Mouse (Mus musculus) right cerebral cortex, postnatal 36 days (tissue): Measurements from ENCODE around the gene Mettl9.
"Not testable (repeated sequence)": the region's sequence is repeated elsewhere in the genome, so short reads cannot be mapped to it uniquely, and the experiment has no call there.

Source experiments
- DNase-seq, 2 experiments: peaks; one replicate each; pipeline ENCODE4 v3.0.0; 2022; ENCODE audit warnings: low spot score in 2 of 2, mixed read lengths in 1 of 2

Mettl9 gene

DNA sequence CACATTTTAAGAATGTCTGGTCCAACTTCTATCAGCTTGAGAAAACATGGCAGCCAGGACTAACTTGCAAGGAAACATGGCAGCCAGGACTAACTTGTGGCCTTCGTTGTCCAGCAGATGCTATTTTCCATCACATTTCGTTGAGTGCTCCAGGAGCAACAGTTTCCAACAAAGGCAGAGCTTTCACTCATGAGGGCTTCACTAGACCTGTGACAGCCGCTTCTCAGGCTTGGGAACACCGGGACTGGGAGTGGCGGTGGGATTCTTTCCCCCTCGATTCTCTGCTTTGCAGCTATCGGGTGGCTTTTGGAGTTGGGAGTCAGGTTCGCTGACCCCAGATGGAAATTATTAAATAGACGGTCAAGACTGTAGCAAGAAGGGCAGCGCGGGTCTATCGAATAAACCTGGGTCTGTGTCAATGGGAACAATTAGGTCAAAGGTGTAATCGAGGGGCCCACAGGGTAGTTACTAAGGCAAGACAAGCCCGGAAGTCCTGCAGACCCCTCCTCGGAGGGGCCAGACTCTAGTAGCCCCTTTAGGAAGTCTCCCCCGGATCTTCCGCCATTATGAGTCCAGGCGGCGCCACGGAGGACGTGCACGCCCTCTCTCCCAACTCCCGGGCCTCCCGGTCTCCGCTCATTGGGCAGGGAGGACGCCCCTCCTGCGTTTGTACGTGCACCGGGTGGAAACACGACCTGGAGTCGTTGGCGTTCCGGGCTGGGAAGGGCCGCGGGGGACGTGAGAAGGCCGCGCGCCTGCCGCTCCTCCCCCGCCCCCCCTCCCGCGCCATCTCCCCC lies at the start of gene Mettl9:
Gene Mettl9, plus strand, starts transcription at position 590 of the 797 bp plus-strand sequence.
- DNase-seq, result peak; percentile 85

DNA sequence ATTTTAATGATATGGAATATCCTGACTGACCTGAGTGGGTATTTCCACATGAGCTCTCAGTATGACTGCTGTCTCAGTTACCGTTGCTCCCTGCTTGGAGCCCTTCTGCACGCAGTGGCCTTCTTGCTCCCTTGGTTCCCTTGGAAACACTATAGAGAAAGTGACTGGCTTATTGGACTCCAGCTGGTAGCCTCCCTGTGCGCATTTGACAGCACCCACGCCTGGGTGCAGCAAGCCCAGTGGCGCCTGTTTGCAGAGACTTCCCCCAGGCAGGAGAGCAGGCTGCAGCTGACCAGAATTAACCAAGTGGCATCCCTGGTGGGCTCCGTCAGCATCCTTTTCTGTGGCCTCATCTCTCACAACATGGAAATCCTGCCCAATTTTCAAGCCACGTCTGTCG lies 43.1 kb upstream of the Mettl9 start:
- peak in 1 of 2 experiments; percentile 2 for DNase-seq

DNA sequence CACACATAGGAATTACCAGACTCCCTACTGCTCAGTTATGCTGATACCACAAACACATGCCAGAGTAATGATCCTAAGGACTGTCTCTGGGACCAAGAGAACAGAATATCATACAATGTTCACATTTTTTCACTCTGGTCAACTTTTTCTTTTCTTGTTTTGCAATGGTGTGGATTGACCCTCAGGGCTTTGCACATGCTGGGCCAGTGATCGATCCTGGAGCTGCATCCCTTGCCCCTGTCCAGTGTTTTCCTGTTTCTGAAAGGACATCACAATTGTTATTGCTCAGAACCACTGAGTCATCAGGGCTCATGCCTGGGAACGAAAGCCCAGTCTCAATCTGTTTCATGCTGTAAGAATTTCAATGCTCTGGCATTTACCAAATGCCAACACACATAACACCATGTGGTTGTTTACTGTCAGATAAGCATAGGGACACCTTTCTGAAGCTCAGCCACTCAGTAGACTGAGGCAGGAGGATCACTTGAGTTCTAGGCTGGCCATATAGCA lies 35.2 kb upstream of the Mettl9 start:
- no peak for DNase-seq

DNA sequence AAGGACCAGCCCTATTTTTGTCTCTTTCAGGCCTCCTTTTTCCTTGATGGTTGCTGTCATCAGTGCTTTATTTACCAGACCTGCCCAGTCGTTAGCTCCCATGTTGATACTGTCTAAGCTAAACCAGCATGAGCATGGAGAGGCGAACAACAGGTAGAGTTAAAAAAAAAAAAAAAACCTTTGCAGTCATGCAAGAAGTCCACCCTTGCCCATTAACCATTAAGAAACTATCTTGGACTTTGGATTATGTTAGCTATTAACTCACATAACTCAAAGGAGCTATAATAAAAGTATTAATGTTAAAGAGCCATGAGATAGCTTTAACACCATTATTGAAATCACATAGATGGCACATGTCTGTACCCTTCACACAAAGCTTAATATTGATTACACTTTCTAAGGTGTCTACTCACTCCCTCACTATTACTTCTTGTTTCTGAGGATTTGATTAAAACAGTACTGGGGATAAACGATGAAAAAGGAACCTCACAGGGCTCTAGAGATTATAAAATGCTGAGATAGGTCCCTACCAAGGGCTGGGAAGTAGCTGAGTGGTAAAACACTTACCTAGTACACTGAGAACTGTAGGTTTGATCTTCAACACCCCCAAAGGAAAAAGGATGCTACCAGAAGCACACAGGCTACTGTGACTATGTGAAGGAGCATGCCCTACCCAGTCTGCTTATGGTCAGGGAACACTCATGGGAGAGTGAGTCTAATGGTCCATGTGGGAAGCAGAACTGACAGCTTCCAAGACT lies 34.0 kb upstream of the Mettl9 start:
- no peak for DNase-seq

DNA sequence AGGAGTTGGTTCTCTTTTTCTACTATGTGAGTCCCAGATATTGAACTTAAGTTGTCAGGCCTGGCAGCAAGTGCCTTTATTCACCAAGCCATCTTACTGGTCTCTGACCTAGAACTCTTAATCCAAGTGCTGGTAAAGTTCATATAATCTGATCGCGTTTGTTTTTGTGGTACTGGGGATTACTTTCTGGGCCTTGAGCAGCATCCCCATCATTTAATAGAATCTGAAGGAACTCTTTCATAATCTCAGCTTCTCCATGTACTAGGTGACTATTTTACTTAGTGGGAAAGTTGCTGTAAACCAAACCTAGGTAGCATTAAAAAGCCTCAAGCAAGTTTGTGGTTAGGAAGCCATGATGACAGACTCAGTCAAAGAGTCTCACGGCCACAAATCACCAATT lies 32.4 kb upstream of the Mettl9 start:
- DNase-seq, result no peak

DNA sequence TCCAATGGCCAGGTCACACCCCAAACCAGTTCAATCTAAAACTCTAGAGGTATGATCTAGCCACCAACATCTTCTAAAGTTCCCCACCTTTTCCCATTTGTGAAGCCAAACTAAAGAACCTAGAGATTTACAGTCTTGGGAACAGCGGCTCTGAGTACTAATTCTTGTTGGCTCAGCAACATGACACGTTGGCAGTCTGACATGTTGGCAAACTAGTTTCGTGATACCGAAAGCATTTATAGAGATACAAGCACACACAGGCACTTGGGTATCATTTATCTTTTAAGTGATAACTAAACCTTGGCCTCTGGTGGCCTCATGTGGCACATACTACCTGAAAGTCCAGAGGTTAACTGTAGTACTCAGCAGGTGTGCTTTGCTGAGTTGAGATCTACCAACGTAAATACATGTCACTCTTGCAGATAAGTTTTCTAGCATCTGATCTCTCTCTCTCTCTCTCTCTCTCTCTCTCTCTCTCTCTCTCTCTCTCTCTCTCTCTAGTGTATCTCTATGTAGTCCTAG lies 31.8 kb upstream of the Mettl9 start:
- no peak for DNase-seq

DNA sequence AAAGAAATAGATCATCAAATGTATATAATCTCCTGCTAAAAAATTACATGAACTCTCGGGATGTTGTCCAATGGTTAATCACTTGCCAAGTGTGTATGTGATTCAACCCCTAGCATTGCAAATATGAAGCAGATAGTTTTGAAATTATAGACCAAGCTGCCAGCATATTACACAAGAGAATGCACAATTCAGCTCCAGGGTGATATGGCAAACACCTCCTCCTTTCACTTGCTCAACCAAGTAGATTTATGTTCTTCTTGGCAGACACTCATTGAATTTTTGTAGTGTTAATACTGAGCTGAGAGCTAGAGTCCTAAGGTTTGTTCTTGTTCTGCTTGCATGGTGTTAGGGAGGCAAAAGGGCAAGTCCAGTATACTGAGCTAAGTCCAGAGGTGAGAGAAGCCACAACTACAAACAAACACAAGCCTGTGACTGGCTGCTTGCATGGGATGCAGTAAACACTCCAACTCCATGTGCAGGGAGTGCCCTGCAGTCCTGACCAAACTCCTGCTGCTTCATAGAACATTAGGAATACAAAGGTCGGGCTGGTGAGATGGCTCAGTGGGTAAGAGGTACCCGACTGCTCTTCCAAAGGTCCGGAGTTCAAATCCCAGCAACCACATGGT lies 30.3 kb upstream of the Mettl9 start:
- no peak for DNase-seq

DNA sequence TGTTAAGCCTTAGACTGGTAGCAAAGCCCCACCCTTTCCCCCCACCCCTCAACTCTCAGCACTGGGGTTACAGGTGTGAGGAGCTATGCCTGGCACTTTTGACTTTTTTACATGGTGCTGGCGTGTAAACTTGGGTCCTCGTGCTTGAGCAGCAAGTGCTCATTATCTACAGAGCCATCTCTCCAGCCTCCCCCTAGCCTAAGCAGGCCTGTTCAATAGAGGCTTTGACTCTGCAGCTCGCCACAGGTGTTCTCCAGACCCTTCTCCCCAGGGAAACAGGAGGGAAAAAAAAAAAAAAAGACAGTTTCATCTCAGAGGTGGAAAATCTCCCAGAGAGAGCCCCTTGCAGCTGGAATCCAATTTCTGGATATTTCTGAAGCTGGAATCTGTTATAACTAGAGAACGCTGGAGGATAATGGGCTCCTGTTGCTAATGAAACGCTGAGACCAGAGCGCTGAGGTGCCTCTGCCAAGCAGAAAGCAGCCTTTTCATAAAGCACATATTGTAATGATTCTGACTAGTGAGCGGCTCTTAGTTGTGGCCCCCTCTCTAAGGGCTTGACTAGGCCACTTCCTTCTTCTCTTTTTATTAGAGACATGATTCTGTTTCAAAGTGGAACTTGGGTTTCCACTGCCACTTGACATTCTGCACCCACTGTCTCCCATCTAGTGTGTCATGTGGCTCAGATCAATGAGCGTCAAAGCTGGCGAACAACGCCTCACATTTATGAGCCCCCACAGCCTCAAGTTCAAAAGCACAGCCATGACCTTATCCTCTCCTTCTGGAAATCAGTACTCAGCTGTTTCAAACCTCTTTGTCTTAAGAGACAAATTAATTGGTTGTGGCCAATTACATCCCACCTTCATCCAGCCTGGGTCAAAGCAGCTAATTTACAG lies 22.2 kb upstream of the Mettl9 start:
- no peak for DNase-seq

DNA sequence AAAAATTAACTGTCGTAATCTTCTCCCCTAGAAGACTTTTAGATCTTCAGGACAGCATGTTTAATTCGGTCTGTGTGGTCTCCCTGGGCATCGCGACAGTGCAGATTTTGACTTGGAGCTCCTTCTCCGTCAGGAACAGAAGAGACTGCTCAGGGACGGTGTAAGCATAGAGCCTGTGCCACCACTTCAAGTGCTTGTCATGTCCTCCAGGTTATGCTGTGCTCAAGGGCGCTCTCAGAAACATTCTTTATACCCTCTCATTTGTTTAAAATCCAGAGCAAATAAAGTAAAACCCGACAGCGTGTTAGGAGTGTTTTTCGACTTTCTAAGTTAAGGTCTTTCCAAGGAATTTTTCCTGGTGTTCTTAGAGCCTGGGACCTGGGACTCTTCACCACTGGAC lies 19.8 kb upstream of the Mettl9 start:
- DNase-seq, result no peak

DNA sequence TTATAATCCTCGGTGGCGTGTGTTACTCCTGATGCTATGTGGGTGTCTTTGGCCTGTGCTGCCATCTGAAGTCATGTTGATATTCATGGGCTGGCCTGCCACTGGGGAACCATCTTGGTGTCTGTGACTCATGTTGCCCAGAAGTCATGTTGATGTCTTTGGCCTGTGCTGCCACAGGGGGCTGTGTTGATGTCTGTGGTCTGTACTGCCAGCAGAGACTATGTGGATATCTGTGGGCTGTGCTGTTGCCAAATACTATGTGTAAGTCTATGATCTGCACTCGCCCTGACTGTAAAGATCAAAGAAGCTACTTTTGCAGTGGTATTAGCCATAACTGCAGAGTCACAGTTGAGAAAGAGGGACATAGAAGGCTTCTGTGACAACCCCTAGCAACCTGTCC lies 15.5 kb upstream of the Mettl9 start:
- no peak for DNase-seq

DNA sequence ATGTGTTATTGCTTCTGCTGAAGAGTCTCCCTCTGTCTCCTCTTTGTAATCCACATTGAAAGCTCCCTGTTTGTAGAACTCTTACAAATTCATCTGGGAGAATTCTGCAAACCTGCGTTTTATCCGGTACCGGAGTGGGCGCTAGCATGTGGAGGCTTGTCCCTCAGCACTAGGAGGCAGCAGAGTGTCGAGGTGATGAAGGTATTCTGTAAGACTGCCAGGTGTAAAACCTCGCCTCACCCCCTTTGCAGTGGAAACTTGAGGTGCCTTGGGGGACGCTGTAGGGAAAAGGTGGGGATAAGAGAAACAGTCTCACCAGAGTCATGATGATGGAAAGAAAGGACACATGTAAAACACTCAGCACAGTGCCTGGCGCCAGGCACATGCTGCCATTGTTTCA lies 14.0 kb upstream of the Mettl9 start:
- DNase-seq, result peak in 1 of 2 experiments; percentile 4

DNA sequence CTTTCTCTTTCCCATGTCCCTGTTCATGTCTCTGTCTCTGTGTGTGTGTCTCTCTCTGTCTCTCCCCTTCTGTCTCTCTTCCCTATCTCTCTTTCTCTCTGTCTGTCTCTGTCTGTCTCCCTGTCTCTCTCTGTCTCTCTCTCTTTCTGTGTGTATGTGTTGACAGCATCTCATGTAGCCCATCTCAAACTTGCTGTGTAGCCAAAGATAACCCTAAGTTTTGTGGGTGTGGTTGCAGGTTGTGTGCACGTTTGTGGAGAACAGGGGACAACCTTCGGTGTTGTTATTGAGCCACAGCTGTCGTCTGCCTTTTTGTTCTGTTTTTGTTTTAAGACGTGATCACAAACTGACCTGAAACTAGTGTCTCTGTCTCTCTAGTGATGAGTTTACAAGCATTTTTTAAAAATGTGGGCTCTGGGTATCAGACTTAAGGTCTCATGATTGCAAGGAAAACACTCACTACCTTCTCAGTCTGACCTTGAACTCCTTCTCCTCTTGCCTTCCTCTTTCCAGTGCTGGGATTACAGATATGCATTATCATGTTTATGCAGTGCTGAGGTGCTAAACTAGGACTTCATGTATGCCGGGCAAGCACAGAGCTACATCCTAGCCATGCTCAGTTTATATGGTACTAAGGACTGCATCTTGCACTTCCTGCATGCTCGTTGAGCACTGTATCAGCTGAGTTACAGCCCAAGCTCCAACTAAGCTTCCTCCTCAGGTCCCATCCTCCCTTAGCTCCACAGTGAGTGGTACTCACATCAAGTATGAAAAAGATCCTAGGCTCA lies 8.8 kb upstream of the Mettl9 start:
- no peak for DNase-seq

DNA sequence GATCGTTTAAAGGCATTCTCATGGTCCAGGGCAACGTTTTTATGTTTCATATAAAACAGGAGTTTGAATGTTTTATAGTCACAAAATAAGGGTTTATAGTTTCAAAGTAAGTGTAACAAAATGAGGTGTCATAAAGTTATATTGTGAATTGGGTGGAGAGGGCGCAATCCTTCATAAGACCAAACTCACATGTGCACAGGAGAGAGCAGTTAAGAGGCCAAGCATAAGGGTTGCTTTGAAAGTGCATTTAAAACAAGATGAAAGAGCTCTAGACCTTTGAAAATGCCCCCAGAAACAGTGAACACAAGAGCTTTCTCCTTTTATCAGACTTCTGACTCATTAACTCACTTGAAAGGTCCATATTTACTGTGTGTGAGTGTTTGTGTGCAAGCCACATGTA lies 7.9 kb upstream of the Mettl9 start:
- DNase-seq, result no peak

DNA sequence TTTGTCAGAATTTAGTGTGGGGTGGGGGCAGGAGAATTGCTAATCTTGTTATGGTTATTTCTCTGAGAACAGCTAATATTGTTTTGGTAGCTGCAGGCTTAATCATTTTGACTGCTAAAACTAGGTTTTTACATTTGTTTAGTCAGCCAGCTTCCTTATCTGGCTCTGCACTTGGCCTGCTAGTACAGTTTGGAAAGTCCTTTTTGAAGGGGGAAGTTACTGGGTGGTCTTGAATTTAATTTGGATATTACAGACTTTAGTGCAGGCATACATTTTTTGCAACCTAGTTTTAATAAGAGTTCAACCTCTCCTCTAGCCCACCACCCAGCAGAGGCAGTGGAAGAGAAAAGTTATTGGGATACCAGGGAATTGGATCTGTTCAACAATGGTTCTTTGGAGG lies 4.3 kb upstream of the Mettl9 start:
- DNase-seq, result not testable (repeated sequence)

DNA sequence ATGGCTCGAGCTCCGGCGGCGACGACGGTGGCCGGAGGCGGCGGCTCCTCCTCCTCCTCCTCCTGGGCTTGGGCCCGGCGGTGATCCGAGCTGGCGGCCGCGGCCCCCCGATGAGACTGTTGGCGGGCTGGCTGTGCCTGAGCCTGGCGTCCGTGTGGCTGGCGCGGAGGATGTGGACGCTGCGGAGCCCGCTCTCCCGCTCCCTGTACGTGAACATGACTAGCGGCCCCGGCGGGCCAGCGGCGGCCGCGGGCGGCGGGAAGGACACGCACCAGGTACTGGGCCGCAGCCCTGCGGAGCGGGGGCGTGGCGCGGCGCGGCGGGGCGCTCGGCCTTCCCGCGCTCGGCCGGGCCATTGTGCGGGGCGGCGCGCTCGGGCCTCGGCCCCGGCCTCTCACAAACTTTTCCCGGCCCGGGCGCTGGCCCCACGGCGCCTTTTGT lies 476 bp downstream of the Mettl9 start:
- peak in 1 of 2 experiments; percentile 38 for DNase-seq

DNA sequence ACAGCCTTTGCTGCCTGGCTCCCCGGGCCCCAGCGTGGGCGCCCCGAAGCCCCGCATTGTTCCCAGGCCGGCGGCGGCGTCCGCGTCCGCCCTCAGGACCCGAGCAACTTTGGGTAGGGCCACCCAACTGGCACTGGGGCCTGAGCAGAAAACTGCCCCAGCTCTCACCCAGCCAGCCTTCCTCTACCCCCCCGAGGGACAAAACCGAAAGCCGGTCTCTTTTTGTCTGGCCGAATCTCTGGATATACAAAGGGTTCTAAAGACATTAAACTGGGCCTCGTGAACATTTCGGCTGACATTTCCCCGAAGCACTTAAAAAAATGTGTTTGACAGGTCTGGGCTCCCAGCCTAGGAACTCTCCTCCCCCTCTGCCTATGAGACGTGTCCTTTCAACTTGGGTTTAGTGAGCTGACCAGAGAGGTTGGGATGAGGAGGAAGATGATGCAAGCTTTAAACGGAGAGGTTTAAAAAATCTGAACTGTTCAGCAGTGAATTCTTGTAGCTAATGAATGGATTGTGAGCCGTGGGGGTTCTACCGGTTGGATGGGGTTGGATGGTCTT lies 996 bp downstream of the Mettl9 start:
- peak in 1 of 2 experiments; percentile 9 for DNase-seq

DNA sequence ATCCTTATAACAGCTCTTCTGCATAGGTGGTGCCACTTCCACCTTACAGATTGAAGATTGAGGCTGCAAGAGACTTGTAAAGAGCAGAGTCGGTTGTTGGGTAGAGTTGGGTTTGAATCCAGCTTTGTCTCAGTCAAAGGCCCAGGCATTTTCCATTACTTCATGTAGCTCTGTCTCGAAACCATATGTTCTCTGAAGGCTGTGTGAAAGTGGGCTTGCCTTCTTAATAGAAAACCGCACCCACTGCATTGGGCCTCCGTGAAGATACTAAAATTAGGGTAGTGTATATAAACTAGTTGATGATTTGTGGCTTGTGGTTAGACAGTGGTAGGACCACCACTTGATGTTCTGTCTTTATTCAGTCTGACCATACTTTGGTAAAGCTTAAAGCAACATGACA lies 6.3 kb downstream of the Mettl9 start:
- no peak for DNase-seq

DNA sequence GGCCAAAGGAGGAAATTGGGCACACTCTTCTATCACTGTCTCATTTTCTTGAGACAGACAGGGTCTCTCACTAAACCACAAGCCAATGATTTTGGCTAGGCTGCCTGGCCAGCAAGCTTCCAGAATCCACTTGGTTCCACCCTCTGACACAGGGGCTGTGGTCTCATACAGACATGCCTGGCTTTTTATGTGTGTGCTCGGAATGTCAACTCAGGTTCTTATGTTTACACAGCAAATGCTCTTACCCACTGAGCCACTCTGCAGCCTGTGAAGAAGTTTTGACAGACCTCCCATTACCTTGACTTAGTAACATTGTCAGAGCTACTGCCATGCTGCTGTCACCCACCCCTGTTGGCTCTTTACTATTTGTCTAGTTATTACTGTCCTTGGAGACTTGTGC lies 7.7 kb downstream of the Mettl9 start:
- no peak for DNase-seq

DNA sequence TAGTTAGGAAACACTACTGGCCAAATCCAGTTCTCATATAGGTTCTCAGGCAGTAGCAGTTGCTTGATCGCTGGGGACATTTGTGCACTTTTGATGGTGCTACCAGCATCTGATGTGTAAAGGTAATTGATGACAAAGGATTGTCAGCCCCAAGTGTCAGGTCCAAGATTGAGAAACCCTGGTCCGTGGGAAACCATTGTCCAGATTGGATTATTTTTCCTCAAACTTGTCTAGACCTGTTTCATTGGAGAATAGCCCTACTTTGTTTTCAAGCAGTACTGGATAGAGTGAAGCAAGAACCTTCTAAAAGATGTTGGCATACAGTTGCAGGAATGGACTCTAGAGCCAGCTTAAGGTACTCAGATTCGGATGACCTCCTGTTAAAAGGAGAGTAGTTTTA lies 8.8 kb downstream of the Mettl9 start:
- no peak for DNase-seq

DNA sequence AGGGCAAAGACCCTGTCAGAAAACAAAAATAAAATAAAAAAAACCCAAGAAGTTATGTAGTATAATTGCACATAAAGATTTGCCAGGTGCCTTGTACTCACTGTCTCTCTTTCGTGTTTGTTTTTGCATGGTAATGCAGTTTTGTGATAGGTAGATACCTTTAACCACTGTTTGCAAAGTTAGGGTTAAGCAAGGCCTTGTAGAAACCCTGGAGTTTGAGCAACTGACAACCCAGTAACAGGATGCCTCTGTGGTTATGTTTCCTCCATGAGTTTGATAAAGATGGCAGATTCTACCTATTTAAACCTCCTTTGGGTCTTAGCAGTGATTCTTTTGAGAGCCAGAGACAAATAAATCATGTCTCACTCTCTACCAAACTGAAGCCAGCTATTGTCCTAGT lies 9.3 kb downstream of the Mettl9 start:
- DNase-seq, result no peak
